In genomic region chr14:122104881-122105280, GRCm38 (mm10) we compare ENCODE assay signal across 8 mouse cellular contexts. TPM values are rescaled to one million over a fixed set of nuclear protein-coding genes. Genes with fewer than 3 reads are reported as not detected.
DNase-seq lines count a peak whose midpoint lies in the region; ATAC-seq lines count a peak whose summit lies in the region.

No protein-coding gene starts in this region.

- H3K36me3 ChIP-seq in hindbrain, embryonic 12.5 days = no peaks in the 10 kb centered on the region

- H3K9me3 ChIP-seq in hindbrain, embryonic 12.5 days (replicated peaks) = no peaks in the 10 kb centered on the region

- WGBS in hindbrain, embryonic 12.5 days = under 1% methylated on average over 24 of the region's 24 CpGs

- no peaks in the 10 kb centered on the region for H3K27me3 ChIP-seq in hindbrain, embryonic 12.5 days

- peak; percentile 92 for ATAC-seq in hindbrain, embryonic 12.5 days (ENCODE audit: low FRiP score)

- peaks cover 32% of the 10 kb centered on the region for H3K4me1 ChIP-seq in hindbrain, embryonic 12.5 days

- peak overlapping the region; percentile 44 for H3K4me3 ChIP-seq in hindbrain, embryonic 12.5 days

- H3K9ac ChIP-seq in hindbrain, embryonic 12.5 days = peak overlapping the region; percentile 57

- DNase-seq in NIH3T3 (ENCODE audit: low read depth) = peak; percentile 97
- peak; percentile 96 to 97 for DNase-seq in cerebellum, postnatal 10 days
- DNase-seq in frontal cortex, postnatal 10 days (ENCODE audit: low spot score in 2 of 2) = peak; percentile 91 to 92
- peak; percentile 89 to 94 for DNase-seq in layer of hippocampus, postnatal 14 days (ENCODE audit: low spot score in 2 of 2)
- peak; percentile 95 for DNase-seq in lung, postnatal 14 days
- DNase-seq in retina, adult 2 months (ENCODE audit: low read depth, low spot score) = peak; percentile 82
- DNase-seq in thymus, postnatal 36 days = peak; percentile 93 to 97

- peak overlapping the region; percentile 76 for H3K4me2 ChIP-seq in hindbrain, embryonic 12.5 days (replicated peaks)

- H3K27ac ChIP-seq in hindbrain, embryonic 12.5 days = peak overlapping the region; percentile 90

RNA-seq across cellular contexts. Expression of gene Tm9sf2, which starts 2.0 kb away (rescaled TPM):
- polyA plus RNA-seq in hindbrain, embryonic 12.5 days (2016; fragmentation: Nextera tagmentation; extraction: Ambion mirVana) = 134 and 142 TPM in 2 replicates
- 10 to 100 TPM; 88.0 to 88.3 TPM for total RNA-seq in layer of hippocampus, postnatal 14 days (2021)

Comparison
In these comparisons a context has a peak if more than half of its experiments do, and no peak if none do; other contexts are left out.
1. Peak in every context shown above with its lines: DNase-seq, ATAC-seq, H3K4me3 ChIP-seq and H3K27ac ChIP-seq.